Mouse (Mus musculus) midbrain, embryonic 15.5 days (tissue): ENCODE data around the gene Adamts17. TPM values are rescaled to one million over a fixed set of nuclear protein-coding genes. Genes with fewer than 3 reads are reported as not detected.

ENCODE experiments used
- ATAC-seq: fragments of 200-750 bp; cut with Nextera tagmentation; replicated peaks from 2 replicates; pipeline ENCODE4 v1.8.0; 2017; ENCODE audit warnings: moderate TSS enrichment
- H3K27ac ChIP-seq: fragments of 300-500 bp; sonication (generic); 2 replicates; pipeline ENCODE4 v1.5.1; 2015; ENCODE audit warnings: mild to moderate bottlenecking, inconsistent platforms
- H3K27me3 ChIP-seq: fragments of 300-500 bp; sonication (generic); replicated peaks from 2 replicates; pipeline ENCODE4 v1.6.1; 2015; ENCODE audit warnings: inconsistent platforms
- H3K36me3 ChIP-seq: fragments of 300-500 bp; sonication (generic); replicated peaks from 2 replicates; pipeline ENCODE4 v1.6.1; 2015; ENCODE audit warnings: inconsistent platforms
- H3K4me1 ChIP-seq: fragments of 300-500 bp; sonication (generic); 2 replicates; pipeline ENCODE4 v1.6.1; 2015; ENCODE audit warnings: inconsistent platforms
- H3K4me2 ChIP-seq: fragments of 300-500 bp; sonication (generic); 2 replicates; pipeline ENCODE4 v1.6.1; 2015; ENCODE audit warnings: inconsistent platforms, mild to moderate bottlenecking, moderate library complexity
- H3K4me3 ChIP-seq: fragments of 300-500 bp; sonication (generic); 2 replicates; pipeline ENCODE4 v1.5.1; 2015; ENCODE audit warnings: mild to moderate bottlenecking, inconsistent platforms
- H3K9ac ChIP-seq: fragments of 300-500 bp; sonication (generic); 2 replicates; pipeline ENCODE4 v1.6.1; 2015; ENCODE audit warnings: mild to moderate bottlenecking, inconsistent platforms
- H3K9me3 ChIP-seq: fragments of 300-500 bp; sonication (generic); 2 replicates; pipeline ENCODE4 v1.6.1; 2016; ENCODE audit warnings: inconsistent platforms
- WGBS: fragments of 180-500 bp; shearing (Covaris S2); methylation state at CpG from one replicate; pipeline ENCODE4 v1.1.7; 2015; ENCODE audit warnings: mixed read lengths; 5-methylcytosine and 5-hydroxymethylcytosine counted together
- polyA plus RNA-seq: library from polyadenylated mRNA; unstranded; fragments of >200 nt; fragmentation: Nextera tagmentation; extraction: Ambion mirVana; gene quantifications from 2 replicates; pipeline ENCODE4 v1.2.1, GENCODE M21; 2015

Adamts17 gene
- 3.1 and 3.7 TPM in 2 replicates for polyA plus RNA-seq

- Histone ChIP-seq H3K4me1 (peaks cover 13% of the 10 kb centered on the region), H3K4me2 (peak within 1 kb of the TSS; percentile 98), H3K36me3 (no peaks in the 10 kb centered on the region), H3K27me3 (peaks cover 18% of the 10 kb centered on the region), H3K9me3 (no peaks in the 10 kb centered on the region), H3K27ac (peak within 1 kb of the TSS; percentile 73), H3K9ac (peak within 1 kb of the TSS; percentile 66), H3K4me3 (peak within 1 kb of the TSS; percentile 64)
- under 1% methylated on average over 30 of the region's 30 CpGs for WGBS
- peak; percentile 98 for ATAC-seq
Measured at GRCm38 (mm10) chr7:66839463-66840007, at the start of gene Adamts17. Adamts17 (plus strand) TSS chr7:66839735.

GRCm38 (mm10) chr7:66789860-66790748 is 49.4 kb upstream of the Adamts17 start:
- WGBS: 31% methylated on average over 8 of the region's 8 CpGs
- Histone ChIP-seq H3K36me3 (no peaks in the 10 kb centered on the region), H3K4me2 (no peak overlapping the region), H3K4me1 (no peaks in the 10 kb centered on the region), H3K27me3 (no peaks in the 10 kb centered on the region), H3K9me3 (no peaks in the 10 kb centered on the region), H3K27ac (no peak overlapping the region), H3K9ac (no peak overlapping the region), H3K4me3 (no peak overlapping the region)
- no peak for ATAC-seq

GRCm38 (mm10) chr7:66791022-66791421 is 48.5 kb upstream of the Adamts17 start:
- Histone ChIP-seq H3K4me2 (no peak overlapping the region), H3K9me3 (no peaks in the 10 kb centered on the region), H3K4me1 (no peaks in the 10 kb centered on the region), H3K36me3 (no peaks in the 10 kb centered on the region), H3K27ac (no peak overlapping the region), H3K9ac (no peak overlapping the region), H3K4me3 (no peak overlapping the region), H3K27me3 (no peaks in the 10 kb centered on the region)
- ATAC-seq: no peak
- WGBS: 93% methylated on average over 3 of the region's 3 CpGs

- no peak for ATAC-seq
- H3K27ac ChIP-seq: no peak overlapping the region
- no peak overlapping the region for H3K4me2 ChIP-seq
- WGBS: 65% methylated on average over 1 of the region's 1 CpGs
- no peak overlapping the region for H3K9ac ChIP-seq
- no peaks in the 10 kb centered on the region for H3K27me3 ChIP-seq
- no peaks in the 10 kb centered on the region for H3K9me3 ChIP-seq
- H3K4me3 ChIP-seq: no peak overlapping the region
- no peaks in the 10 kb centered on the region for H3K36me3 ChIP-seq
- no peaks in the 10 kb centered on the region for H3K4me1 ChIP-seq
Measured at GRCm38 (mm10) chr7:66796909-66797308, 42.6 kb upstream of the Adamts17 start.

- Histone ChIP-seq H3K9ac (no peak overlapping the region), H3K4me1 (no peaks in the 10 kb centered on the region), H3K9me3 (no peaks in the 10 kb centered on the region), H3K27me3 (no peaks in the 10 kb centered on the region), H3K4me2 (no peak overlapping the region), H3K4me3 (no peak overlapping the region), H3K36me3 (no peaks in the 10 kb centered on the region), H3K27ac (no peak overlapping the region)
- no peak for ATAC-seq
- 93% methylated on average over 1 of the region's 1 CpGs for WGBS
Measured at GRCm38 (mm10) chr7:66797345-66797744, 42.2 kb upstream of the Adamts17 start.

- ATAC-seq: no peak
- Histone ChIP-seq H3K36me3 (no peaks in the 10 kb centered on the region), H3K4me3 (no peak overlapping the region), H3K4me2 (no peak overlapping the region), H3K27ac (0 out of 2 replicates have a peak overlapping the region, but pooled peaks have one; percentile 45), H3K27me3 (no peaks in the 10 kb centered on the region), H3K9ac (no peak overlapping the region), H3K9me3 (no peaks in the 10 kb centered on the region), H3K4me1 (no peaks in the 10 kb centered on the region)
- 36% methylated on average over 5 of the region's 5 CpGs for WGBS
Measured at GRCm38 (mm10) chr7:66798826-66799225, 40.7 kb upstream of the Adamts17 start.

- Histone ChIP-seq H3K27me3 (no peaks in the 10 kb centered on the region), H3K4me3 (no peak overlapping the region), H3K4me2 (no peak overlapping the region), H3K36me3 (no peaks in the 10 kb centered on the region), H3K9ac (no peak overlapping the region), H3K9me3 (no peaks in the 10 kb centered on the region), H3K27ac (no peak overlapping the region), H3K4me1 (no peaks in the 10 kb centered on the region)
- WGBS: 70% methylated on average over 5 of the region's 5 CpGs
- no peak for ATAC-seq
Measured at GRCm38 (mm10) chr7:66800784-66801183, 38.8 kb upstream of the Adamts17 start.

- Histone ChIP-seq H3K36me3 (no peaks in the 10 kb centered on the region), H3K4me2 (no peak overlapping the region), H3K4me3 (no peak overlapping the region), H3K27ac (no peak overlapping the region), H3K4me1 (no peaks in the 10 kb centered on the region), H3K9me3 (no peaks in the 10 kb centered on the region), H3K9ac (no peak overlapping the region), H3K27me3 (no peaks in the 10 kb centered on the region)
- no peak for ATAC-seq
Measured at GRCm38 (mm10) chr7:66801785-66802184, 37.8 kb upstream of the Adamts17 start.

- 50% methylated on average over 5 of the region's 5 CpGs for WGBS
- no peak overlapping the region for H3K27ac ChIP-seq
- H3K36me3 ChIP-seq: no peaks in the 10 kb centered on the region
- H3K9ac ChIP-seq: no peak overlapping the region
- no peak overlapping the region for H3K4me2 ChIP-seq
- no peak for ATAC-seq
- no peaks in the 10 kb centered on the region for H3K27me3 ChIP-seq
- H3K4me1 ChIP-seq: no peaks in the 10 kb centered on the region
- no peaks in the 10 kb centered on the region for H3K9me3 ChIP-seq
- H3K4me3 ChIP-seq: no peak overlapping the region
Measured at GRCm38 (mm10) chr7:66803798-66804197, 35.7 kb upstream of the Adamts17 start.

GRCm38 (mm10) chr7:66806801-66807200 is 32.7 kb upstream of the Adamts17 start:
- H3K27me3 ChIP-seq: no peaks in the 10 kb centered on the region
- no peak overlapping the region for H3K9ac ChIP-seq
- ATAC-seq: no peak
- no peaks in the 10 kb centered on the region for H3K36me3 ChIP-seq
- no peak overlapping the region for H3K27ac ChIP-seq
- H3K4me3 ChIP-seq: no peak overlapping the region
- 80% methylated on average over 3 of the region's 3 CpGs for WGBS
- no peaks in the 10 kb centered on the region for H3K9me3 ChIP-seq
- no peak overlapping the region for H3K4me2 ChIP-seq
- no peaks in the 10 kb centered on the region for H3K4me1 ChIP-seq

GRCm38 (mm10) chr7:66810436-66810835 is 29.1 kb upstream of the Adamts17 start:
- Histone ChIP-seq H3K9ac (no peak overlapping the region), H3K4me2 (no peak overlapping the region), H3K27ac (no peak overlapping the region), H3K36me3 (no peaks in the 10 kb centered on the region), H3K4me3 (no peak overlapping the region), H3K4me1 (no peaks in the 10 kb centered on the region), H3K27me3 (no peaks in the 10 kb centered on the region), H3K9me3 (no peaks in the 10 kb centered on the region)
- WGBS: 92% methylated on average over 7 of the region's 7 CpGs
- no peak for ATAC-seq

- H3K27me3 ChIP-seq: no peaks in the 10 kb centered on the region
- WGBS: 90% methylated on average over 1 of the region's 1 CpGs
- no peak overlapping the region for H3K9ac ChIP-seq
- H3K4me1 ChIP-seq: no peaks in the 10 kb centered on the region
- no peak overlapping the region for H3K4me3 ChIP-seq
- no peak for ATAC-seq
- no peak overlapping the region for H3K4me2 ChIP-seq
- no peaks in the 10 kb centered on the region for H3K9me3 ChIP-seq
- H3K27ac ChIP-seq: no peak overlapping the region
- H3K36me3 ChIP-seq: no peaks in the 10 kb centered on the region
Measured at GRCm38 (mm10) chr7:66811294-66811693, 28.2 kb upstream of the Adamts17 start.

- Histone ChIP-seq H3K4me3 (no peak overlapping the region), H3K4me1 (no peaks in the 10 kb centered on the region), H3K9me3 (no peaks in the 10 kb centered on the region), H3K27ac (no peak overlapping the region), H3K36me3 (no peaks in the 10 kb centered on the region), H3K27me3 (no peaks in the 10 kb centered on the region), H3K9ac (no peak overlapping the region), H3K4me2 (no peak overlapping the region)
- ATAC-seq: no peak
- 92% methylated on average over 4 of the region's 4 CpGs for WGBS
Measured at GRCm38 (mm10) chr7:66812289-66812688, 27.2 kb upstream of the Adamts17 start.
